Mouse (Mus musculus) liver, embryonic 11.5 days (tissue): ENCODE data around the gene Tiam1. TPM values are rescaled to one million over a fixed set of nuclear protein-coding genes. Genes with fewer than 3 reads are reported as not detected.

Source experiments
- ATAC-seq: fragments of 200-750 bp; cut with Nextera tagmentation; replicated peaks from 2 replicates; pipeline ENCODE4 v1.8.0; 2017; ENCODE audit warnings: moderate number of reproducible peaks, mild to moderate bottlenecking, moderate TSS enrichment, moderate library complexity; ENCODE audit not compliant: low FRiP score
- DNase-seq: peaks from one replicate; pipeline ENCODE4 v3.0.0-alpha.2; 2017; ENCODE audit warnings: low spot score
- H3K27ac ChIP-seq: fragments of 300-500 bp; sonication (generic); 2 replicates; pipeline ENCODE4 v1.5.1; 2014; ENCODE audit warnings: mild to moderate bottlenecking, low read depth, low read length, control low read depth
- H3K27me3 ChIP-seq: fragments of 300-500 bp; sonication (generic); replicated peaks from 2 replicates; pipeline ENCODE4 v1.6.1; 2014; ENCODE audit warnings: low read length, mixed read lengths; ENCODE audit not compliant: control insufficient read depth, insufficient read depth
- H3K36me3 ChIP-seq: fragments of 300-500 bp; sonication (generic); 2 replicates; pipeline ENCODE4 v1.6.1; 2014; ENCODE audit warnings: mild to moderate bottlenecking, low read length, moderate library complexity, mixed read lengths; ENCODE audit not compliant: control insufficient read depth, insufficient read depth
- H3K4me1 ChIP-seq: fragments of 300-500 bp; sonication (generic); replicated peaks from 2 replicates; pipeline ENCODE4 v1.6.1; 2014; ENCODE audit warnings: low read length, mixed read lengths; ENCODE audit not compliant: control insufficient read depth, insufficient read depth
- H3K4me2 ChIP-seq: fragments of 300-500 bp; sonication (generic); 2 replicates; pipeline ENCODE4 v1.6.1; 2014; ENCODE audit warnings: mild to moderate bottlenecking, control low read depth, moderate library complexity
- H3K4me3 ChIP-seq: fragments of 300-500 bp; sonication (generic); 2 replicates; pipeline ENCODE4 v1.5.1; 2014; ENCODE audit warnings: low read depth, low read length, control low read depth
- H3K9ac ChIP-seq: fragments of 300-500 bp; sonication (generic); 2 replicates; pipeline ENCODE4 v1.6.1; 2014; ENCODE audit warnings: low read depth, low read length, control low read depth
- H3K9me3 ChIP-seq: fragments of 300-500 bp; sonication (generic); 2 replicates; pipeline ENCODE4 v1.6.1; 2016; ENCODE audit warnings: low read length, inconsistent platforms, mixed read lengths; ENCODE audit not compliant: control insufficient read depth
- WGBS: fragments of 180-500 bp; shearing (Covaris S2); extraction: QIAGEN DNeasy Blood & Tissue Kit; methylation state at CpG from one replicate; pipeline ENCODE4 v1.1.7; 2014; 5-methylcytosine and 5-hydroxymethylcytosine counted together
- polyA plus RNA-seq: library from polyadenylated mRNA; unstranded; fragments of >200 nt; fragmentation: Nextera tagmentation; extraction: Ambion mirVana; gene quantifications from 2 replicates; pipeline ENCODE4 v1.2.1, GENCODE M21; 2014

Gene Tiam1
- polyA plus RNA-seq, 1 experiment from 2014 or later, result 17.2 TPM

DNA sequence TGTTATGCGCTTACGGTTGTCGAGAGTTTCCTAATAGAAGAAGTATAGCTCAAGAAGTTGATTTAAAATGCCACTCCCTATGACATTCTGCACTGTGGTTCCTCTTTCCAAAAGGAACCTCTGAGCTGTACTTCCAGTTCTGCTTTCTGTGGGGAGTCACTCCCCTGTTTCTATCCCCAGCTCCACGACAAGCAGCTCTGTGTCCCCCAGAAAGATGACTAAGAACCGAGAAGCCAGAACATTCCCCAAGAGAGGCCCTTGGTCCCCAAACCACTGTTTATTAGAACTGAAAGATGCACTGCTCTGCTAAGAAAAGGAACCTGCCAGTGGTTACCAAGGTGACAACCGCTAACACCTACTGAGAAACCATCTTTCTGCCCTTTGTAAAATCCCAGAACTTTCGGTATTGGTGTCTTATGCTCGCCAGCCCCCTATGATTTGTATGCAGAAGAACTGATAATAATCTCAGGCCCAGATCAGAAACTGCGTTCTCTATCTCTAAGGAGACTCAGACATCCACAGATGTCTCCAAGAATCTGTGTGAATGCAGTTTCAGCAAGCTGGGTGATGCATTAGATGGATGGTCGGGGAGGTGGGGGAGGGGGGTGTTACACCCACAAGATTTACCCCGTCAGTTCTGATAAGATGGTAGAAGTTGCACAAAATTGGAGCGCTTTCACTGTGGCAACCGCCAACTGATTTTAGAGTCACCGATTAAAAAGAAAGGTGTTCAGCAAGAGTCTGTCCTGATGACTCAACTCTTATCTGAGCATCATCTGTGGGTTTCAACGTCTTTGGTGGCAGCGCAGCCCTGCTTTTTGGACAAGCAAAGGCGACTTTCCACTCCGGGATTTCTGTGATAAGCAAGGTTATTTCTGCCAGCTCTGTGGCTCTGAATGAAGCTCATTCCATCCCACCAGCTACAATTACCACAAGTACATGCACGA is 294.6 kb downstream of the Tiam1 start:
- H3K4me3 ChIP-seq, result no peak overlapping the region
- WGBS, result 64% methylated on average over 19 of the region's 19 CpGs
- H3K27ac ChIP-seq, result no peak overlapping the region

GRCm38 (mm10) chr16:89848179-89848578 is 295.4 kb downstream of the Tiam1 start:
- H3K4me3 ChIP-seq, result no peak overlapping the region
- no peak for ATAC-seq
- peaks cover 2% of the 10 kb centered on the region; the same call in 1 of the 2 replicates for H3K36me3 ChIP-seq
- no peak overlapping the region for H3K27ac ChIP-seq
- no peak overlapping the region for H3K4me2 ChIP-seq
- H3K4me1 ChIP-seq, result no peaks in the 10 kb centered on the region
- WGBS, result 86% methylated on average over 3 of the region's 3 CpGs
- H3K9me3 ChIP-seq, result 0 out of 2 replicates have a peak, but pooled peaks cover 2% of the 10 kb centered on the region
- no peak overlapping the region for H3K9ac ChIP-seq
- H3K27me3 ChIP-seq, result no peaks in the 10 kb centered on the region
- DNase-seq, result no peak

More for the DNA sequence above, 294.6 kb downstream of the Tiam1 start:
- no peaks in the 10 kb centered on the region for H3K27me3 ChIP-seq
- DNase-seq (no peak), ATAC-seq (no peak)
- H3K4me1 ChIP-seq, result no peaks in the 10 kb centered on the region
- H3K9ac ChIP-seq, result no peak overlapping the region
- 0 out of 2 replicates have a peak, but pooled peaks cover 2% of the 10 kb centered on the region for H3K9me3 ChIP-seq
- no peak overlapping the region for H3K4me2 ChIP-seq
- peaks cover 2% of the 10 kb centered on the region; the same call in 1 of the 2 replicates for H3K36me3 ChIP-seq

GRCm38 (mm10) chr16:89845461-89845860 is 298.1 kb downstream of the Tiam1 start:
- H3K27ac ChIP-seq, result no peak overlapping the region
- H3K27me3 ChIP-seq, result no peaks in the 10 kb centered on the region
- H3K9me3 ChIP-seq, result 0 out of 2 replicates have a peak, but pooled peaks cover 2% of the 10 kb centered on the region
- peaks cover 2% of the 10 kb centered on the region; the same call in 1 of the 2 replicates for H3K36me3 ChIP-seq
- no peaks in the 10 kb centered on the region for H3K4me1 ChIP-seq
- H3K9ac ChIP-seq, result no peak overlapping the region
- DNase-seq, result no peak
- WGBS, result 81% methylated on average over 8 of the region's 8 CpGs
- no peak overlapping the region for H3K4me2 ChIP-seq
- H3K4me3 ChIP-seq, result no peak overlapping the region
- no peak for ATAC-seq

- no peak overlapping the region for H3K4me3 ChIP-seq
- ATAC-seq (peak; percentile 50; the same call in 1 of the 2 replicates), DNase-seq (no peak)
- no peak overlapping the region for H3K9ac ChIP-seq
- 55% methylated on average over 5 of the region's 5 CpGs for WGBS
- no peaks in the 10 kb centered on the region for H3K27me3 ChIP-seq
- 0 out of 2 replicates have a peak, but pooled peaks cover 2% of the 10 kb centered on the region for H3K9me3 ChIP-seq
- no peak overlapping the region for H3K4me2 ChIP-seq
- no peaks in the 10 kb centered on the region for H3K4me1 ChIP-seq
- no peak overlapping the region for H3K27ac ChIP-seq
- peaks cover 2% of the 10 kb centered on the region; the same call in 1 of the 2 replicates for H3K36me3 ChIP-seq
These were observed 299.0 kb downstream of the Tiam1 start for GRCm38 (mm10) chr16:89844580-89844979.

GRCm38 (mm10) chr16:89841894-89842293 is 301.7 kb downstream of the Tiam1 start:
- no peak overlapping the region for H3K9ac ChIP-seq
- H3K4me3 ChIP-seq, result no peak overlapping the region
- no peak overlapping the region for H3K27ac ChIP-seq
- no peaks in the 10 kb centered on the region for H3K9me3 ChIP-seq
- no peaks in the 10 kb centered on the region for H3K27me3 ChIP-seq
- DNase-seq, result no peak
- no peaks in the 10 kb centered on the region for H3K36me3 ChIP-seq
- no peak for ATAC-seq
- no peak overlapping the region for H3K4me2 ChIP-seq
- no peaks in the 10 kb centered on the region for H3K4me1 ChIP-seq
- 59% methylated on average over 6 of the region's 6 CpGs for WGBS

DNA sequence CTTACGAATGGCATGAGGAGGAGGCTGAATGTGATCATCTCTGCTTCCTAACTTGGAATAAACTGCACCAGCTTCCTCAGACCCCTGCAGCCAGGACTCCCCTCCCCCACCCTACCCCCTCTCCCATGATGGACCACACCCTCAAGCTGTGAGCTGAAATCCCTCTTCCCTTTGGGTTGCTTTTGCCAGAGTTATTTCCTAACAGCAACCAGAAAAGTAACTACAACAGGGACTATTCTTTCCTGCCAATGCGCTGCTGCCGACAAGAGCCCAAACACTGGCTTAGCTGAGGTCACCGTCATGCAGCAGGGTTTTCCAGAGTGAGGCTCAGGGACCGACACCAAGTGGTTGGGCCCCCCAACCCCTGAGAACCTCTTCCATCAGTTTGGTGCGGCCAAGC is 303.2 kb downstream of the Tiam1 start:
- Histone ChIP-seq H3K9ac (no peak overlapping the region), H3K27ac (no peak overlapping the region), H3K9me3 (no peaks in the 10 kb centered on the region), H3K27me3 (no peaks in the 10 kb centered on the region), H3K4me1 (no peaks in the 10 kb centered on the region), H3K36me3 (no peaks in the 10 kb centered on the region), H3K4me3 (no peak overlapping the region), H3K4me2 (no peak overlapping the region)
- WGBS, result 88% methylated on average over 6 of the region's 6 CpGs
- ATAC-seq (no peak), DNase-seq (no peak)

DNA sequence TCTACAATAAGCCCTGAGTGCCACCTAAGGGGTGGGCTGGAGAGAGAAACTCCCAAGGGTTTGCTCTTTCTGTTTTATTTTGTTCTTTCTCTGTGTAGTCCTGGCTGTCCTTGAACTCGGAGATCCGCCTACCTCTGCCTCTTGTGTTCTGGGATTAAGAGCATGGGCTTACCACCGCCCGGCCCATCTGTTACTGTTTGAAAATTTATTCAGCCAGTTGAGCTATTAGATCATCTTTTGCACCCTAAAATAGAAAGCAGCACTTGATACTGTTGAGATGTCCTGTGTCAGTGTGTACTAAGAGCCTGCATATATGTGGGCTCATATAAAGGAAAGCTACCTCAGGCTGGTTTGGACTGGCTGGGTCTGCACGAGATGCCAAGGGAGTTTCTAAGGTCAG is 303.7 kb downstream of the Tiam1 start:
- Histone ChIP-seq H3K4me3 (no peak overlapping the region), H3K27me3 (no peaks in the 10 kb centered on the region), H3K4me1 (no peaks in the 10 kb centered on the region), H3K36me3 (no peaks in the 10 kb centered on the region), H3K4me2 (no peak overlapping the region), H3K9ac (no peak overlapping the region), H3K27ac (no peak overlapping the region), H3K9me3 (no peaks in the 10 kb centered on the region)
- ATAC-seq, result no peak
- whole genome bisulfite sequencing, result 87% methylated on average over 5 of the region's 5 CpGs
- DNase-seq, result no peak

- no peak overlapping the region for H3K9ac ChIP-seq
- WGBS, result 48% methylated on average over 9 of the region's 9 CpGs
- H3K9me3 ChIP-seq, result no peaks in the 10 kb centered on the region
- no peak overlapping the region for H3K27ac ChIP-seq
- no peak overlapping the region for H3K4me2 ChIP-seq
- no peaks in the 10 kb centered on the region for H3K27me3 ChIP-seq
- no peak for DNase-seq
- no peaks in the 10 kb centered on the region for H3K36me3 ChIP-seq
- ATAC-seq, result no peak
- H3K4me3 ChIP-seq, result no peak overlapping the region
- no peaks in the 10 kb centered on the region for H3K4me1 ChIP-seq
These were observed 306.5 kb downstream of the Tiam1 start for GRCm38 (mm10) chr16:89837096-89837495.
